21 mouse cellular contexts compared by ENCODE assay signal in the genomic region with DNA sequence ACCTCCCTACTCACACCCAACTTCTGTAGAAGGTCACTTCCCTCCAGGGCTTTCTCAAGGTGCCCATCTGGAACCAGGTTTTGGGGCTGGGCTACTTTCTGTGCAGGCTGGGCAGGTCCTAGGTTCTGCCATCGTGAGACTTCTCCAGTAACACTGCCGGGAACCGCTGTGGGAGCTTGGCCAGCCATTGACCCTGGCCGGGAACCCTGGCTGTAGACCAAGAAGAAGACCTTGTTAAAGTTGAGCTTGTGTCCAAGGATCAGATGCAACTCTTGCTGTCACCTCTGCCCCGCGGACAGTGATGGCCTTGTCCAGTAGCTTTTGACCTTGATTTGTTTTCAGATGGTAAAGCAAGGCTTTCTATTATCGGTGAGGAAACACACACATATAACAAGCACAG. TPM values are rescaled to one million over a fixed set of nuclear protein-coding genes. Genes with fewer than 3 reads are reported as not detected.
"Had no signal": no experiment of that assay in that cellular context is flagged by ENCODE, and none has a peak within 500 bp of the region (broad histone marks: within the 10 kb centered on the region; RNA-seq: fewer than 3 reads in every experiment).

No protein-coding gene starts in this region.

- DNase-seq: kidney, adult 18-20 months; kidney, postnatal 14 days; left cerebral cortex, postnatal 4 days; lung, embryonic 14.5 days; lung, postnatal 10 days; retina, postnatal 1 day; right cerebral cortex, postnatal 4 days; spleen, adult 18-20 months; thymus, postnatal 4 days had no signal

- H3K27ac ChIP-seq: kidney, embryonic 15.5 days; limb, embryonic 13.5 days; liver, embryonic 12.5 days; macrophage; midbrain, embryonic 12.5 days; neural tube, embryonic 13.5 days; stomach, embryonic 15.5 days had no signal

- H3K4me3 ChIP-seq: kidney, embryonic 15.5 days; limb, embryonic 13.5 days; liver, embryonic 12.5 days; megakaryocyte, embryonic 14.5 days; midbrain, embryonic 12.5 days; neural tube, embryonic 13.5 days; stomach, embryonic 15.5 days had no signal

RNA-seq across cellular contexts. Expression of a gene that starts 5.9 kb away (rescaled TPM):
- total RNA-seq: layer of hippocampus, adult 8-10 months; layer of hippocampus, postnatal 14 days; left cerebral cortex, adult 18-20 months; left cerebral cortex, postnatal 10 days; left cerebral cortex, postnatal 4 days had no signal

RNA-seq across cellular contexts. Expression of a gene that starts 24.5 kb away (rescaled TPM):
- total RNA-seq: layer of hippocampus, adult 8-10 months; layer of hippocampus, postnatal 14 days; left cerebral cortex, adult 18-20 months; left cerebral cortex, postnatal 10 days had no signal

RNA-seq across cellular contexts. Expression of a gene that starts 48.1 kb away (rescaled TPM):
- total RNA-seq: layer of hippocampus, adult 8-10 months; layer of hippocampus, postnatal 14 days; left cerebral cortex, adult 18-20 months; left cerebral cortex, postnatal 10 days had no signal
